Comparison of ENCODE assay signal across 8 mouse cellular contexts in genomic region chr6:48395105-48396007, GRCm38 (mm10). TPM values are rescaled to one million over a fixed set of nuclear protein-coding genes. Genes with fewer than 3 reads are reported as not detected.
A peak's percentile ranks its signal among the peaks of the same experiment; 100 is the strongest.
DNase-seq lines count a peak whose midpoint lies in the region; ATAC-seq and TF ChIP-seq lines count a peak whose summit lies in the region.

Krba1 (plus strand) TSS chr6:48395586.

- DNase-seq in A20 (ENCODE audit: low read depth, low spot score), result peak; percentile 92
- peak; percentile 93 for DNase-seq in embryonic facial prominence, embryonic 14.5 days (ENCODE audit: low spot score)
- DNase-seq in heart, adult 2 months, result peak; percentile 86 to 87
- DNase-seq in kidney, adult 2 months, result peak; percentile 93
- DNase-seq in limb, embryonic 11.5 days (ENCODE audit: low spot score), result peak; percentile 93
- DNase-seq in spleen, adult 18-20 months, result peak; percentile 75 to 88

- TF ChIP-seq CTCF in bone marrow, adult 2 months (IDR thresholded peaks at IDR 0.05; ENCODE audit: control insufficient read depth, insufficient read depth, low read length), result no peak
- TF ChIP-seq CTCF in heart, adult 2 months (IDR thresholded peaks at IDR 0.05), result no peak
- TF ChIP-seq CTCF in kidney, adult 2 months (conservative IDR thresholded peaks at IDR 0.05; ENCODE audit: insufficient read depth, insufficient read length, low read depth, low read length), result no peak

- no peaks in the 10 kb centered on the region for H3K4me1 ChIP-seq in bone marrow, adult 2 months (ENCODE audit: control insufficient read depth, insufficient read depth, low read length)
- peaks cover 9% of the 10 kb centered on the region; the same call in 1 of the 2 replicates for H3K4me1 ChIP-seq in embryonic facial prominence, embryonic 14.5 days (ENCODE audit: control insufficient read depth, insufficient read depth, low read length)
- H3K4me1 ChIP-seq in heart, adult 2 months (ENCODE audit: control insufficient read depth, insufficient read depth, low read length), result peaks cover 7% of the 10 kb centered on the region
- H3K4me1 ChIP-seq in kidney, adult 2 months (ENCODE audit: control insufficient read depth, insufficient read depth, low read length), result peaks cover 10% of the 10 kb centered on the region; the same call in 1 of the 2 replicates
- H3K4me1 ChIP-seq in limb, embryonic 11.5 days (ENCODE audit: control insufficient read depth, insufficient read depth, low read length), result no peaks in the 10 kb centered on the region
- H3K4me1 ChIP-seq in midbrain, embryonic 13.5 days (replicated peaks), result peaks cover 34% of the 10 kb centered on the region

- intact Hi-C loops in heart, adult 2 months (cut with DNase I), result loop anchor here (2.0 to 5.0 kb wide), 2 partner anchors 51 to 218 kb away; no protein-coding TSS in a partner anchor

- WGBS in bone marrow, adult 2 months, result 3% methylated on average over 65 of the region's 65 CpGs
- WGBS in embryonic facial prominence, embryonic 14.5 days, result 2% methylated on average over 44 of the region's 65 CpGs
- WGBS in heart, adult 2 months, result 2% methylated on average over 65 of the region's 65 CpGs
- 2% methylated on average over 65 of the region's 65 CpGs for WGBS in kidney, adult 2 months
- 1% methylated on average over 64 of the region's 65 CpGs for WGBS in limb, embryonic 11.5 days
- WGBS in midbrain, embryonic 13.5 days, result 2% methylated on average over 65 of the region's 65 CpGs

- H3K9ac ChIP-seq in embryonic facial prominence, embryonic 14.5 days (ENCODE audit: low read depth, low read length), result peak within 1 kb of the TSS; percentile 79
- peak within 1 kb of the TSS; percentile 86 for H3K9ac ChIP-seq in heart, adult 2 months (ENCODE audit: low read depth, low read length)
- H3K9ac ChIP-seq in limb, embryonic 11.5 days (ENCODE audit: low read length), result peak within 1 kb of the TSS; percentile 79
- peak within 1 kb of the TSS; percentile 89 for H3K9ac ChIP-seq in midbrain, embryonic 13.5 days (replicated peaks)

- H3K4me3 ChIP-seq in bone marrow, adult 2 months (replicated peaks; ENCODE audit: control insufficient read depth, low read depth, low read length), result peak within 1 kb of the TSS; percentile 66
- H3K4me3 ChIP-seq in embryonic facial prominence, embryonic 14.5 days (ENCODE audit: low read depth, low read length), result peak within 1 kb of the TSS; percentile 66
- peak within 1 kb of the TSS; percentile 60 for H3K4me3 ChIP-seq in heart, adult 2 months
- H3K4me3 ChIP-seq in kidney, adult 2 months (ENCODE audit: insufficient read depth, low read depth, low read length), result peak within 1 kb of the TSS; percentile 79
- H3K4me3 ChIP-seq in limb, embryonic 11.5 days (ENCODE audit: low read depth, low read length), result peak within 1 kb of the TSS; percentile 69
- peak within 1 kb of the TSS; percentile 84 for H3K4me3 ChIP-seq in midbrain, embryonic 13.5 days (replicated peaks)

- H3K27ac ChIP-seq in bone marrow, adult 2 months (ENCODE audit: control insufficient read depth, insufficient read depth, low read depth, low read length, poor library complexity), result 0 out of 2 replicates have a peak within 1 kb of the TSS, but pooled peaks have one; percentile 17
- peak within 1 kb of the TSS; percentile 69 for H3K27ac ChIP-seq in embryonic facial prominence, embryonic 14.5 days (replicated peaks; ENCODE audit: low read depth, low read length)
- H3K27ac ChIP-seq in heart, adult 2 months, result peak within 1 kb of the TSS; percentile 97
- H3K27ac ChIP-seq in kidney, adult 2 months (ENCODE audit: insufficient read depth, low read depth, low read length), result peak within 1 kb of the TSS; percentile 86
- H3K27ac ChIP-seq in limb, embryonic 11.5 days (replicated peaks; ENCODE audit: low read depth, low read length), result no peak within 1 kb of the TSS
- peak within 1 kb of the TSS; percentile 84 for H3K27ac ChIP-seq in midbrain, embryonic 13.5 days

- peak within 1 kb of the TSS; percentile 66 for H3K4me2 ChIP-seq in embryonic facial prominence, embryonic 14.5 days (ENCODE audit: low read depth, low read length)
- peak within 1 kb of the TSS; percentile 59 for H3K4me2 ChIP-seq in limb, embryonic 11.5 days (ENCODE audit: low read depth, severe bottlenecking)
- H3K4me2 ChIP-seq in midbrain, embryonic 13.5 days (replicated peaks), result peak within 1 kb of the TSS; percentile 84

- no peaks in the 10 kb centered on the region for H3K9me3 ChIP-seq in embryonic facial prominence, embryonic 14.5 days (ENCODE audit: control insufficient read depth, low read length)
- no peaks in the 10 kb centered on the region for H3K9me3 ChIP-seq in limb, embryonic 11.5 days (ENCODE audit: control insufficient read depth, low read length)
- no peaks in the 10 kb centered on the region for H3K9me3 ChIP-seq in midbrain, embryonic 13.5 days

- peak; percentile 97 for ATAC-seq in embryonic facial prominence, embryonic 14.5 days (ENCODE audit: low read depth)
- peak; percentile 97 for ATAC-seq in limb, embryonic 11.5 days (ENCODE audit: insufficient number of reproducible peaks, low FRiP score, low TSS enrichment, low read depth)
- peak; percentile 99 for ATAC-seq in midbrain, embryonic 13.5 days

- 0 out of 2 replicates have a peak, but pooled peaks cover 3% of the 10 kb centered on the region for H3K27me3 ChIP-seq in embryonic facial prominence, embryonic 14.5 days (replicated peaks; ENCODE audit: control insufficient read depth, insufficient read depth, low read length)
- H3K27me3 ChIP-seq in heart, adult 2 months (ENCODE audit: control insufficient read depth, insufficient read depth, low read length), result no peaks in the 10 kb centered on the region
- no peaks in the 10 kb centered on the region for H3K27me3 ChIP-seq in kidney, adult 2 months (replicated peaks; ENCODE audit: control insufficient read depth, insufficient read depth, low read length)
- H3K27me3 ChIP-seq in limb, embryonic 11.5 days (ENCODE audit: control insufficient read depth, insufficient read depth, low read length), result no peaks in the 10 kb centered on the region
- no peaks in the 10 kb centered on the region for H3K27me3 ChIP-seq in midbrain, embryonic 13.5 days

- no peaks in the 10 kb centered on the region for H3K36me3 ChIP-seq in embryonic facial prominence, embryonic 14.5 days (ENCODE audit: control insufficient read depth, insufficient read depth, low read length)
- no peaks in the 10 kb centered on the region; the same call in 1 of the 2 replicates for H3K36me3 ChIP-seq in heart, adult 2 months (ENCODE audit: control insufficient read depth, insufficient read depth, low read length)
- no peaks in the 10 kb centered on the region for H3K36me3 ChIP-seq in kidney, adult 2 months (ENCODE audit: control insufficient read depth, insufficient read depth, low read length)
- no peaks in the 10 kb centered on the region for H3K36me3 ChIP-seq in limb, embryonic 11.5 days (ENCODE audit: control insufficient read depth, insufficient read depth, low read length)
- no peaks in the 10 kb centered on the region for H3K36me3 ChIP-seq in midbrain, embryonic 13.5 days

- TF ChIP-seq POLR2A in bone marrow, adult 2 months (IDR thresholded peaks at IDR 0.05; ENCODE audit: borderline replicate concordance, control insufficient read depth, low read depth, low read length), result no peak
- TF ChIP-seq POLR2A in heart, adult 2 months (IDR thresholded peaks at IDR 0.05; ENCODE audit: insufficient read depth, low read depth, low read length), result peak; percentile 42; the same call in 1 of the 2 replicates
- TF ChIP-seq POLR2A in kidney, adult 2 months (IDR thresholded peaks at IDR 0.05; ENCODE audit: low read depth, low read length), result no peak

- TF ChIP-seq EP300 in heart, adult 2 months (IDR thresholded peaks at IDR 0.05; ENCODE audit: insufficient read depth, low read depth, low read length), result no peak

- no peaks in the 10 kb centered on the region; the same call in 1 of the 2 replicates for H3K79me2 ChIP-seq in heart, adult 2 months (replicated peaks; ENCODE audit: control insufficient read depth, insufficient read depth, low read length)

RNA-seq across cellular contexts. Expression of gene Krba1, which starts in this region (rescaled TPM):
- 1.7 and 5.7 TPM in 2 replicates for polyA plus RNA-seq in bone marrow, adult 2 months (2011; ENCODE audit: insufficient read depth, insufficient read length, low replicate concordance, missing spikeins)
- 18.0 and 23.0 TPM in 2 replicates for polyA plus RNA-seq in embryonic facial prominence, embryonic 14.5 days (2014; fragmentation: Nextera tagmentation; extraction: Ambion mirVana)
- total RNA-seq in heart, adult 2 months (2021), result 10 to 100 TPM; 16.1 to 21.0 TPM
- 20.6 and 23.8 TPM in 2 replicates for polyA plus RNA-seq in heart, adult 2 months (2012; rRNA removed)
- 16.7 and 22.1 TPM in 2 replicates for polyA plus RNA-seq in kidney, adult 2 months (2012; rRNA removed)
- 25.2 and 25.5 TPM in 2 replicates for polyA plus RNA-seq in limb, embryonic 11.5 days (2014; fragmentation: Nextera tagmentation; extraction: Ambion mirVana)
- polyA plus RNA-seq in midbrain, embryonic 13.5 days (2015; fragmentation: Nextera tagmentation; extraction: Ambion mirVana), result 28.7 and 29.0 TPM in 2 replicates
